Mouse (Mus musculus) forebrain, embryonic 11.5 days (tissue): Measurements from ENCODE around the gene Sohlh1. TPM values are rescaled to one million over a fixed set of nuclear protein-coding genes. Genes with fewer than 3 reads are reported as not detected.

Experiments used
- ATAC-seq: fragments of 200-750 bp; cut with Nextera tagmentation; replicated peaks from 2 replicates; pipeline ENCODE4 v1.8.0; 2017; ENCODE audit warnings: moderate TSS enrichment; ENCODE audit not compliant: low FRiP score
- DNase-seq: peaks from one replicate; pipeline ENCODE4 v3.0.0-alpha.2; 2017; ENCODE audit warnings: low spot score
- H3K27ac ChIP-seq: fragments of 300-500 bp; sonication (generic); 2 replicates; pipeline ENCODE4 v1.5.1; 2014; ENCODE audit warnings: low read depth, low read length
- H3K27me3 ChIP-seq: fragments of 300-500 bp; sonication (generic); 2 replicates; pipeline ENCODE4 v1.6.1; 2014; ENCODE audit warnings: mild to moderate bottlenecking, low read length, mixed read lengths; ENCODE audit not compliant: control insufficient read depth, insufficient read depth
- H3K36me3 ChIP-seq: fragments of 300-500 bp; sonication (generic); 2 replicates; pipeline ENCODE4 v1.6.1; 2014; ENCODE audit warnings: mild to moderate bottlenecking, low read length, moderate library complexity, mixed read lengths; ENCODE audit not compliant: control insufficient read depth, insufficient read depth
- H3K4me1 ChIP-seq: fragments of 300-500 bp; sonication (generic); replicated peaks from 2 replicates; pipeline ENCODE4 v1.6.1; 2014; ENCODE audit warnings: low read length, mixed read lengths; ENCODE audit not compliant: control insufficient read depth, insufficient read depth
- H3K4me2 ChIP-seq: fragments of 300-500 bp; sonication (generic); 2 replicates; pipeline ENCODE4 v1.6.1; 2014; ENCODE audit warnings: low read depth, mild to moderate bottlenecking, low read length, moderate library complexity, mixed read lengths; ENCODE audit not compliant: severe bottlenecking
- H3K4me3 ChIP-seq: fragments of 300-500 bp; sonication (generic); 2 replicates; pipeline ENCODE4 v1.5.1; 2014; ENCODE audit warnings: low read depth, low read length
- H3K9ac ChIP-seq: fragments of 300-500 bp; sonication (generic); 2 replicates; pipeline ENCODE4 v1.6.1; 2014; ENCODE audit warnings: low read length
- H3K9me3 ChIP-seq: fragments of 300-500 bp; sonication (generic); 2 replicates; pipeline ENCODE4 v1.6.1; 2016; ENCODE audit warnings: low read length, mixed read lengths; ENCODE audit not compliant: control insufficient read depth
- WGBS: fragments of 180-500 bp; shearing (Covaris S2); extraction: QIAGEN DNeasy Blood & Tissue Kit; methylation state at CpG from one replicate; pipeline ENCODE4 v1.1.7; 2014; 5-methylcytosine and 5-hydroxymethylcytosine counted together
- polyA plus RNA-seq: library from polyadenylated mRNA; unstranded; fragments of >200 nt; fragmentation: Nextera tagmentation; extraction: Ambion mirVana; gene quantifications from 2 replicates; pipeline ENCODE4 v1.2.1, GENCODE M21; 2014

The Sohlh1 gene
- polyA plus RNA-seq, 1 experiment from 2014 or later: not detected

DNA sequence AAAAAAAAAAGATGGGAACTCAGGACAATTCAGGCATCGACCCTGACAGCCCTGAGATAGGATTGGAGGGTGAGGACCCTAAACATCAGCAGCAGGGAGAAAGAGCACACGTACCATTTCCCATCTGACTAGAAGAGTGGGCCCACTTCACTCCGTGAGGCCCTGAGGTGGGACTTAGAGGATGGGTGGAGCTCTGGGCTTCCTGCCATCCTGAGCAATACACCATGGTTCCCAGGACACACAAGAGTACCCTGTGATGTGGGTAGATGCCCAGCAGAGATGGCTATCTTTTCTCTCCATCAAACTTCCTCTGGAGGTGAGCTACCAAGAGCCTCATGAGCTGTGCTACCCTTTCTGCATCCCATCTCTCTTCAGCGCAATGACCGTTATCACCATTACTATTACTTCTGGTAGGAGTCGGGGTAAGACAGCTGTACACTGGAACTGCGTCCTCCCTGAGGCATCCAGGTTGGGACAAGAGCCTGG lies 30.2 kb upstream of the Sohlh1 start:
- peak overlapping the region; percentile 84 for H3K4me2 ChIP-seq
- peaks cover 9% of the 10 kb centered on the region for H3K27me3 ChIP-seq
- H3K9ac ChIP-seq: peak overlapping the region; percentile 61; the same call in 1 of the 2 replicates
- ATAC-seq (no peak), DNase-seq (no peak)
- H3K36me3 ChIP-seq: no peaks in the 10 kb centered on the region
- H3K27ac ChIP-seq: no peak overlapping the region
- 30% methylated on average over 7 of the region's 7 CpGs for WGBS
- H3K4me1 ChIP-seq: no peaks in the 10 kb centered on the region
- peak overlapping the region; percentile 43 for H3K4me3 ChIP-seq
- no peaks in the 10 kb centered on the region for H3K9me3 ChIP-seq

- ATAC-seq (no peak), DNase-seq (no peak)
- Histone ChIP-seq H3K4me2 (no peak overlapping the region), H3K4me3 (no peak overlapping the region), H3K36me3 (no peaks in the 10 kb centered on the region), H3K27ac (no peak overlapping the region), H3K9me3 (no peaks in the 10 kb centered on the region), H3K9ac (no peak overlapping the region), H3K27me3 (peaks cover 15% of the 10 kb centered on the region), H3K4me1 (peaks cover 7% of the 10 kb centered on the region; the same call in 1 of the 2 replicates)
- 64% methylated on average over 5 of the region's 5 CpGs for WGBS
These were observed 19.6 kb upstream of the Sohlh1 start for GRCm38 (mm10) chr2:25866656-25867055.

GRCm38 (mm10) chr2:25865412-25865811 lies 18.4 kb upstream of the Sohlh1 start:
- Histone ChIP-seq H3K9ac (no peak overlapping the region), H3K36me3 (no peaks in the 10 kb centered on the region), H3K27ac (no peak overlapping the region), H3K4me2 (no peak overlapping the region), H3K4me3 (no peak overlapping the region), H3K4me1 (peaks cover 7% of the 10 kb centered on the region; the same call in 1 of the 2 replicates), H3K27me3 (peaks cover 15% of the 10 kb centered on the region), H3K9me3 (no peaks in the 10 kb centered on the region)
- 28% methylated on average over 4 of the region's 4 CpGs for WGBS
- ATAC-seq (no peak), DNase-seq (no peak)

GRCm38 (mm10) chr2:25864230-25864629 lies 17.2 kb upstream of the Sohlh1 start:
- Histone ChIP-seq H3K27me3 (peaks cover 15% of the 10 kb centered on the region), H3K4me1 (peaks cover 7% of the 10 kb centered on the region; the same call in 1 of the 2 replicates), H3K27ac (no peak overlapping the region), H3K9me3 (no peaks in the 10 kb centered on the region), H3K36me3 (no peaks in the 10 kb centered on the region), H3K9ac (peak overlapping the region; percentile 52; the same call in 1 of the 2 replicates), H3K4me3 (peak overlapping the region; percentile 48), H3K4me2 (peak overlapping the region; percentile 99)
- DNase-seq (no peak), ATAC-seq (no peak)
- 5% methylated on average over 18 of the region's 18 CpGs for WGBS

GRCm38 (mm10) chr2:25863337-25864131 lies 16.5 kb upstream of the Sohlh1 start, which contains the start of gene Kcnt1:
Gene Kcnt1 (plus strand): TSS chr2:25863734.
- peak within 1 kb of the TSS; percentile 99 for H3K4me2 ChIP-seq
- H3K4me1 ChIP-seq: peaks cover 7% of the 10 kb centered on the region; the same call in 1 of the 2 replicates
- DNase-seq (peak; percentile 76), ATAC-seq (peak; percentile 33; the same call in 1 of the 2 replicates)
- no peak within 1 kb of the TSS for H3K27ac ChIP-seq
- peak within 1 kb of the TSS; percentile 52 for H3K9ac ChIP-seq
- H3K9me3 ChIP-seq: no peaks in the 10 kb centered on the region
- H3K4me3 ChIP-seq: peak within 1 kb of the TSS; percentile 48
- WGBS: under 1% methylated on average over 34 of the region's 53 CpGs
- no peaks in the 10 kb centered on the region for H3K36me3 ChIP-seq
- H3K27me3 ChIP-seq: peaks cover 15% of the 10 kb centered on the region

DNA sequence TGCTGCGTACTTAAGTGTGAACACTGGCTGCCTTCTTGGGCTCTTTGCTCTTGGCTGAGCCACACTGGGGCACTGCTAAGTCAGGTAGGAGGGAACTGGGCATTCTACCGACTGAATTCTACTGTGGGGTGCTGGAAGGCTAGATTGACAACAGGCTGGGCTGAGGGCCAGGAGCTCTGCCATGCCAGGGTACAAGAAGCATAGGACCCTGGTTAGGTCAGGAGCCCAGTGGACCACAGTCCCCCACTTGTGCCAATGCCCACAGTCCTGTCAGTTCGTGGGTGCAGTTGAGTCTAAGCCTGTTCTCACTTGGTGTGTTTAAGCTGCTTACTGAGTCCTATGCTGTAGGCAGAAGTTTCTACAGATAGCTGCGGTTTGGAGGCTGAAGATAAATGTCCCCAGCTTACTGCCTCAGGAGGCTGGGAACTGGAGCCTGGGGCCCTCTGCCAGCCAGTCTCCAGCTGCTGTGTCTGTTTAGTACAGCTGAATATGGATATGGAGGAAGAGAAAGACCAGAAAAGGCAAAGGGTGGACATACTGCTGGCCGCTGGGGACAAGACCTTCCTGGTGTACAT lies 15.7 kb upstream of the Sohlh1 start:
- Histone ChIP-seq H3K4me3 (no peak overlapping the region; the same call in 1 of the 2 replicates), H3K4me2 (peak overlapping the region; percentile 99), H3K27ac (no peak overlapping the region), H3K4me1 (peaks cover 7% of the 10 kb centered on the region; the same call in 1 of the 2 replicates), H3K36me3 (no peaks in the 10 kb centered on the region), H3K9me3 (no peaks in the 10 kb centered on the region), H3K27me3 (peaks cover 15% of the 10 kb centered on the region), H3K9ac (no peak overlapping the region)
- no peak for ATAC-seq
- DNase-seq: no peak
- 65% methylated on average over 5 of the region's 5 CpGs for WGBS

DNA sequence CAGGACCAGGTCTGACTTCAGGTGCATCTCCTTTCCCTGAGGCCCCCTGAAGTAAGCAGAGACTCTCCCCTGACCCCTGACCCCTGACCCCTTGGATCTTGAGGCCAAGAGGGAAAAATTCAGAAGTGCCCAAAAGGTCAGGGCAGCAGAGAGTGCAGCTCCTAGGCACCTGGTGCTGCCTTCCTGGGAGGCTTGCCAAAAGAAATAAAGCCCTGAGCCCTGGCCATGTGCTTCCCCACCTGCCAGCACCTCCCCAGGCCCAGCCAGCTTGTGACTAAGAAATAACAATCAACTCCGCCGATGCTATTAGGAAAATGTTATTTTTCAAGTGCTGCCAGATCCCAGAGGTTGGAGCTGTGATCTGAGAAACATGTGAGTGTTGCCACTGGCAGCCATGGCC lies 15.0 kb upstream of the Sohlh1 start:
- ATAC-seq (no peak), DNase-seq (no peak)
- Histone ChIP-seq H3K4me3 (no peak overlapping the region), H3K9me3 (no peaks in the 10 kb centered on the region), H3K4me2 (no peak overlapping the region), H3K27me3 (peaks cover 15% of the 10 kb centered on the region), H3K4me1 (peaks cover 7% of the 10 kb centered on the region; the same call in 1 of the 2 replicates), H3K36me3 (no peaks in the 10 kb centered on the region), H3K9ac (no peak overlapping the region), H3K27ac (no peak overlapping the region)
- WGBS: 81% methylated on average over 2 of the region's 2 CpGs

DNA sequence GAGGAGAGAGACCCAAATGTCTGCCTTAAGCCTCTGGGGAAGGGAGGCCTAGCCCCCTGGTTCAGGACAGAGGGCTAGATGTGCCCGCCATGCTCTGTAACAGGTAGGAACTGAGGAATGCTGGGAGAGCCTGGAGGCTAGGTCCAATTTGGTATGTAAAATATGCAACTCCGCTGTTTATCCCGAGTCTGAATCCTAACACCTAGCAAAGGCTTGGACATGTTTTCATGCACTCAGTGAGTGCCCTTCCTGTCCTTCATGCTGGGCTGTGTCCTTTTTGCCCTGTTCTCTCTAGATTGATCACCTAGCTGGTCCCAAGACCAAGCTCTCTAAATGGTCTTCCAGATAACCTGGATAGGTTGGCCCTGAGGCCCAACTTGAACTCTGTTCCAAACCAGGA lies 12.8 kb upstream of the Sohlh1 start:
- Histone ChIP-seq H3K4me2 (no peak overlapping the region), H3K4me3 (no peak overlapping the region), H3K27me3 (peaks cover 11% of the 10 kb centered on the region), H3K9ac (no peak overlapping the region), H3K9me3 (no peaks in the 10 kb centered on the region), H3K36me3 (no peaks in the 10 kb centered on the region), H3K4me1 (peaks cover 5% of the 10 kb centered on the region; the same call in 1 of the 2 replicates), H3K27ac (no peak overlapping the region)
- DNase-seq (no peak), ATAC-seq (no peak)
- 85% methylated on average over 3 of the region's 3 CpGs for WGBS
